Mouse (Mus musculus): Measurements from ENCODE around the gene BC049715.
A peak's percentile ranks its signal among the peaks of the same experiment; 100 is the strongest.

BC049715 gene

DNA sequence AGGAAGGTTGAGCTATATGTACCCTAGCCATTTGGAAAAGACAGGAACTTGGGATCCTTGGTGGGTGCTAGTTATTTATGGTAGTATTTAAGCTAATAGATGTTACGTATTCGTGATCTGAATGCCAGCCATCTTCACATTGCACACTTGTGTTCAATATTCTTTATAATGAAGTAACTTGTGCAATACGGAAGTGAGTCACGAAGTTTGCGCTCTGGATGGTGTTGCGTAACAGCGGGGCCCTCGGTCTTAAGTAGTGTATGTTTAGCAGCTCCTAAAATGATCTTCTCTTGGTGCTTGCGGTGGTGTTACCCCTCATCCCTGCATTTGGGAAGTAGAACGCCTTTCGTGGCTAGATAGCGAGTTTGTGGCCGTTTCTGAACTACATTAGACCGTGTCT, 18.3 kb upstream of the BC049715 start:
- DNase-seq, result no peak

DNA sequence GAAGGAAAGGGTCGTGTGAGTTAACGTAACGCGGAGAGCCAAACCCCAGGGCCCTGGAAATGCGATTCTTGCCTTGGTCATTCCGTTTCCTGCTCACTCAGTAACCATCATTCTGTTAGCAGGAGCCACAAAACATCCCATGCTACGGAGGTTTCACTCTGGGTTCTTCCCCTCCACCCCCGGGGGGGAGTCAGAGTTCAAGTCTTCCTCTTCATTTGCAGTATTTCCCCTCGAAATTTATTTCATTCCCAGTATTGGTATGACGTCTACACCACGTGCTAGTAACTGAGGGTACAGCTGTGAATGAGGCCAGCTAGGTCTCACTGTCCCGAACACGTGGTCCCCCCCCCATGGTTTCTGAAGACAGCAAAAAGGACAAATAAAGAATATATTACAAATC, 17.8 kb upstream of the BC049715 start:
- no peak for DNase-seq

DNA sequence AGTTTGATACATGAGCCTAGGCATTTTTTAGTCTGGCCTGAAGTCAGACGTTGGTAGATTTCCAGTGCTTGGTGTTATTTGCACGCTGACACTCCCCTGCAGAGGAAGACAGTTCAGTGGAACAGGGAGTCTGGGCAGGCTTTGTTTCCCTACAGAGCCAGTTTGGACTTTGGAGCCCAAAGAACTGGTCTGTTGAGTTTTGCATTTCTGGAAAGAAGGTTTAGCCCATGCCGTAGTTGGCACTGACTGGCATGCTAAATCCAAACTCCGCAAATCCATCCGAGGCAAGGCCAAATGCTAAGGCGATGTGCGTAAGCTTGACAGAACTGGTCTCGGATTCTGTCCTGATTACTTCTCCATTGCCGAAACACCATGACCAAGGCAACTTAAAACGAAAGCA, 16.2 kb upstream of the BC049715 start:
- no peak for DNase-seq

DNA sequence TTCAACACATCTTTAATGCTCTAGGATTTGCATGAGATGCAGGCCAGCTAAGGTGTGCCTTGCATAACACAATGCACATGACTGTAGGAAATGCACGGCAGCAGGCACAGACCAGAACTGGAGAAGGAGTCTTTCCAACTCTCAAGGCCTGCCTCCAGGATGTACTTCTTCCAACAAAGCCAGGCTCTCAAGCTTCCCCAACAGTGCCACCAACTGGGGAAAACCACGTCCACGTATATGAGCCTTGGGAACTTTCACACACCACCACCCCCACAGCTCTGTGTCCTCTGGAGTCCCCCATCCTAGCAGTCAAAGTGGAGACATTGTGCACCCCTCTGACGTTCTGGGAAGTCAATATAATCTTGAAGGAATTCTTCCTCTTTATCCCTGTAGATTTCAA, 14.3 kb upstream of the BC049715 start:
- DNase-seq, result no peak

DNA sequence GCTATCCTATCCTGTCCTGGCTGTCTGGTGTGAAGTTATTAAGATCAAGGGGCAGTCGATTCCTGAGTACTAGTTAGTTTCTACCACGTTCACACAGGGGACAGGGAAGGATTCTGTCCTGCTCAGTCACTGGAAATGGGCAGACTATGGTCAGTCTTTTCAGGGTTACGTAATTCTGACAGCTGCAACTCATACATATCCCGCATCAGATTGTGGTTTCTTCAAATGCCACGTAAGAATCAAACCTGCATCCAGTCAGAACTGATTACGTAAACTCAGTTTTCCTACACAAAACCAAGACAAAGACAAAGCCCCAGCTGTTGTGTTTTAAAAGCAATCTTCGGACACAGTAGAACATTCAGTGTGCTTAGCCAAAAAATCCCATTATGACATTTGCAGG, 12.0 kb upstream of the BC049715 start:
- DNase-seq, result no peak

DNA sequence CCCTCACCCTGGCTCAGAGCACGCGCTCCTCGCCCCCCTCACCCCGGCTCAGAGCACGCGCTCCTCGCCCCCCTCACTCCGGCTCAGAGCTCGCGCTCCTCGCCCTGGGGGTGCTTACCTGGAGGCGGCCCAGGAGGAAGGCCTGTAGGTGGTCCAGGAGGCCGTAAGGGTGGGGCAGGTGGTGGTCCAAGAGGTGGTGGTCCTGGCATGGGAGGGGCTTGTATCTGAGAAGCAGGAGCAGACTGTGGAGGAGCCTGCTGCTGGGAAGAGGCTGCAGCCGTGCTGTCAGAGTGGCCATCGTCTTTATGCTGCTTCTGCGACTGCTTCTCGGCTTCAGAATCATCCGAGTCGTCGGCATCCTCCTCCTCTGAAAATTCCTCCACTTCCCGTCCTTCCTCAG, 10.6 kb upstream of the BC049715 start:
- no peak for DNase-seq

DNA sequence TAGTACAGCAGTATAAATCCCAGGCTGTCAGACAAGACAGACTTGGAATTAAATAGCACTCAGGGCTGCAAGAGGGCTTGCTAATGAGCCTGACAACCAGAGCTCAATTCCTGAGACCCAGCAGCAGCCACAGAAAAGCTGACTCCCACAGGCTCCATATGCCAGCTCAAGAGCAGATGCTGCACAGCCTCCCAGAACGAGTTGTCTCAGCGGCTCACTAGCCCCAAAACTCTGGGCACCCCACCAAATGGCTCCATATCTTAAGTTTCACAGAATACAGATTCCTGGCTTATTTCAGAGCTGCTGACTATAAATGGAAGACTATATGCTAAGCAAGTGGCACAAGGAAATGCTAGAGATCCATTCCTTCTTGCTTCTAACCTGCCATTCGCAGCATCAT, 9.9 kb upstream of the BC049715 start:
- DNase-seq, result peak; percentile 74

DNA sequence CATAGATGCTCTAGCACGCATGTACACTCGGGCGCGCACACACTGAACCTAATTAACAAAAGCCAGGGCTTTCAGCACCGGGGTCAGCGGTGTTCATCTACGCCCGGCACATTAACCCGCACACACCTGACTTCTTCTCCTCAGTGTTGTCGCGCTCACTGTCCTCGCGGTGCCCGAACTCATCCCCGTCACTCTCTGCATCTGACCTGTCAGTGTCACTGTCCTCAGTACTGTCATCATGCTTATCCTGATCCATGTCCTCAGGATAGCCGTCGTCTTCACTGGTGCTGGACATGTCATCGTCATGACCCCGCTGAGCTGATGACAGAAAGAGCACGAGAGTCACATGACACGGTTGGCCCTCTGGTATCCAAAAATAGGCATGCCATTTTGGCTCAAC, 7.0 kb upstream of the BC049715 start:
- no peak for DNase-seq

DNA sequence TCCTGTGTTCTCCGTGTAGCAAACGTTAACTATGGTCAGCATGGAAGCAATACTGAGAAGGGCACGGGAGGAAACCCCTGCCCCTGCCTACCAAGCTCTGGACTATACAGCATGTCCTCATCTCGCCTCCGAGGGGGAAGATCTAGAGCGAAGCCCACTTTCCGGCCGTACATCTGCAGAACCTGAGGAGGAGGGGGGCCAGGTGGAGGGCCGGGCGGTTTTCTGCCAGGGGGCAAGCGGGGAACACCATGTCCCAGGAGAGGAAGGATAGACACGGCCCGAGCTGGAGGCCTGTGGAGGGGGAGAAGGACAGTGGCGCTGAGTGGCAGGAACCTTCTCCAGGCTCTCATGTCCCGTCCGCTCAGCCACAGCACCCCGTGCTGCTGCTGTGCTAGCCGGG, 6.3 kb upstream of the BC049715 start:
- DNase-seq, result no peak

DNA sequence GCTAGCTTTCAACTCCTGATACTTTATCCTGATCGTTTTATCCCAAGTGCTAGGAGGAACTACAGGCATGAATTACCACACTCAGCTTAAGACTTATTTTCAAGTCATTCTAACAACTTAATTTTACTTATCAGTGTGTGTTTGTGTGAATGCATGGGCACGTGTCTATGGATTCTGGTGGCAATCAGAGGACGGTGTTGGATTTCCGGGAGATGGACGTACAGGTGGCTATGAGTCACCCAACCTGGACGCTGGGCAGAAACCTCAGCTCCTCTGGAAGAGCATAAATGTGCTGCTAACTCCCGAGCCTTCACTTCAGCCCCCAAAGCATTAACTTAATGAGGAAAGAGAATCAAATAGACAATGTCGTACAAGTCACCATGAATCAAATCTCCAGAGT, 2.4 kb upstream of the BC049715 start:
- no peak for DNase-seq

DNA sequence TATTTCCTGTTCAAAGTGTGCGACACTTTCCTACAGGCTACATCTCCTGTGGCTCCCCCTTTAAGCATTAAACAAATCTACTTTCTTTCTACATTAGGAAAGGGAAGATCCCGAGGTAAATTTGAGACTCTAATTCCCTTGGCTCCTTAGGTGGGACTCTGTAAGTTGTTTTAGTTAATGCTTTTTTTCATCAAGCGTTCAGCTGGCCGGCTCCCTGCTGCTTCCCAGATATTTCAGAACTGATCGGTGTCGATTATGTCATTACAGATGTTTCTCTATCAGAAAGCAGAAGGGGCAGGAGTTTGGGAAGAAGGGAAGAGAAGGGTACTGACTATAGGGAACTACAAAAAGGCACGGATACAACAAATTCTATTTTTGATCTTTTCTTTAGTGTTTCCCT, 310 bp upstream of the BC049715 start:
- no peak for DNase-seq

DNA sequence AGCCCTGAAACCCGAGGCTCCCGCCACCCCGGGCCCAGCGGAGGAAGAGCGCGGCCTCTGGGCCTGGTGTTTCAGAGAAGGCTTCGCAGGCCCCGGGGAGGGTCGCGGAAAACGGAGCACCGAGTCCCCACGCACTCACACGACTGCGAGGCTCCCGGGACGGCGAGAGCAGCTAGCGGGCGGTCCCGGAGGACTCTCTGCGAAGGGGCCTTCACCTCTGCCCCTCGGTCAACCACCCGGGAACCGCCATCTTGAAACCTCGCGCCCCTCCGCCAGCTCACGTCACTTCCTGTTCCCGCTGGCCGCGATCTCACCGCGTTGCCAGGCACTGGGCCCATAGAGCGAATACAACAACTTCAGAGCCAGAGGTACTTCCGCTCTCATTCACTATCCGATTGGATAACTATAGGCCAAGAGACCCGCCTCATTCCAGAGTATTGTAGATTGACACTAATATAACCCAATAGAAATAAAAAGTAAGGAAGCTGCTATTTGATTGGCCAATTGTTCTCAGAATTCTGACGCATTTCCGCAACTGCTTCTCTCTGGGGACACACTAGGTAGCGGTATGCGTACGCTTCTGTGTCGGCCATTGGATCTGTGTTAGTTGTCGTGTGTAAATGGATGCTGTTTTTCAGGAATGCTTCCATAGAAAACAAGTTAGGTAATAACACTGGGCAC, 595 bp downstream of the BC049715 start, which contains the start of gene Wbp11:
Wbp11 (minus strand) TSS at position 353 of the 681 bp plus-strand sequence.
- peak; percentile 92 for DNase-seq

DNA sequence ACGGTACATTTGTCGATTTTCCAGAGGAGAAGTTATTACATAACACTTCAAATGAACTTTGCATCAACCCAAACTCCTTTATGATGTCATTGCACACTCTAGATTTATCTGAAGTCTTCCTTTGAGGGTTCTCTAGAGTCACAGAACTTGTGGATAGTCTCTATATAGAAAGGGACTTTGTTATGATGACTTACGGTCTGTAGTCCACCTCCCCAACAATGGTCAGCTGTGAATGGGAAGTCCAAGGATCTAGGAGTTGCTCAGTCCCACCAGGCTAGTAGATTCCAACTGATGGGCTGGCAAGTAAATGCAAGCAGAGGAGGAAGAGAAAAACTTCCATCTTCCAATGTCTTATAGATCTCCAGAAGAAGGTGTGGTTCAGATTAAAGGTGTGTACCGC, 1.3 kb downstream of the BC049715 start:
- DNase-seq, result no peak

DNA sequence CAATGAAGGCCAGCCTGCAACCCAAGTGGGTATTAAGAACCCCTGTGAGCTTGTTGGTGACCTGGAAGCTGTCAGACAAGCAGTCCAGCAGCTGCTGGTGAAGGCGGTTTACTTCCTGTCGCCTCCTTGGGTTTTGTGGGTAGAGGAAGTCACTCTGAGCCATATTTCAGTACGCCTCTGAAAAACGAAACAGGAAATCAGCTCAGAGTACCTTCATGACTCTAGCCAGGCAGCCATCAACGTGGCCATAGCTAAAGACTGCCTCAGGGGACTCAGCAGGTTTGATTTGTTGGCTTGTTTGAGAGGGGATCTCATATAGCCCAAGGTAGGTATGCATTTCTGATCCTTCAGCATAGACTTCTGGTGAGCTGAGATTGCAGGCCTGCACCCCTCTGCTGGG, 4.3 kb downstream of the BC049715 start:
- no peak for DNase-seq

DNA sequence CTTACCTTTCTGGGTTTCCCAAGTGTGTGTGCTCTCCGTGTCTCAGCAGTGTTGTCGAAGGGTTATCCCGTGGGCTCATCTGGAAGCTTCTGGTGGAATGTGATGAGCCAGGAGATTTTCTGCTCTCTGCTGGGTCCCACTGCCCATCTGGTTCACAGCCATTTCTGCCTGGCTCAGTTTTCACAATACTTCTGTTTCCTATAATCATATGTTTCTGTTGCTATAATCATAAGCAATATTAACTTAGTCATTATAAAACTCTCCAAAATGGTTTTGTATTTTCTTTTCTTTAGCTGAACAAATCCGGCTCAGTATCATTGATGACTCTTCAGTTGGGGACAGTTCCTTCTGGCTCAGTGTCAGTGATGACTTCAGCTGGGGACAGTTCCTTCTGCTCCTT, 7.9 kb downstream of the BC049715 start, which contains the start of gene Smco3:
Smco3 (minus strand) TSS at position 101 of the 400 bp plus-strand sequence.
- DNase-seq, result no peak

DNA sequence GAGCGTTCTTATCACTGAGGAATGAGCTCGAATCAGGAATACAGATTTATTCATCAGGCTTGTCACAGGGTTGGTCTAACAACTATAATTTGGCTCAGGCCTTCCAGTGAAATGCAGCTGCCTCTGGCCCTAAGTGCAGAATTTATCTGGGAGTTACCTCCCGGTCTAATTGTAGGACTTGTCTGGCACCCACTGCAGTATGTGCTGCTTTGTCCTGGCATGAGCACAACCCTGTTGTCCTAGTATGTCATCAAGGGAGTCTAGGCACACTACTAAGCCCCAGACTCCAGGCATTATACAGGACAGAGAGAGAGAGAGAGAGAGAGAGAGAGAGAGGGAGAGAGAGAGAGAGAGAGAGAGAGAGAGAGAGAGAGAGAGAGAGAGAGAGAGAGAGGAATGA, 9.9 kb downstream of the BC049715 start:
- DNase-seq, result no peak

DNA sequence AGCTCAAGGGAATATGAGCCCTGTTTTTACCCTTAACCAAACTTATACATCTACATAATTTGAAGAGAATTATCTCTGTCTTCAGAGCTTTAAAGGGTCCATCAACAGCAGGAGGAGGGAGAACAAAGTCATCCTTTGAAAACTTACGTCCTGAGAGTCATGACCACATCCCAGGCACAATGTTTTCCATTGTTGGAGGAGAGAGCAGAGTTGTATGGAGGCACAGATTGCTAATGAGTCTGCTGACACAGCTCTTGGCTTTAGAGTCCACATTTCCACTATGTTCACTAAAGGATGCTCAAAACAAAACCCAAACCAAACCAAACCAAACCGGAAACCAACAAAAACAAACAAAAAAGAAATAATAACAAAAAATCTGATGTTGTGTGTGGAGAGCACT, 17.5 kb downstream of the BC049715 start:
- DNase-seq, result no peak

DNA sequence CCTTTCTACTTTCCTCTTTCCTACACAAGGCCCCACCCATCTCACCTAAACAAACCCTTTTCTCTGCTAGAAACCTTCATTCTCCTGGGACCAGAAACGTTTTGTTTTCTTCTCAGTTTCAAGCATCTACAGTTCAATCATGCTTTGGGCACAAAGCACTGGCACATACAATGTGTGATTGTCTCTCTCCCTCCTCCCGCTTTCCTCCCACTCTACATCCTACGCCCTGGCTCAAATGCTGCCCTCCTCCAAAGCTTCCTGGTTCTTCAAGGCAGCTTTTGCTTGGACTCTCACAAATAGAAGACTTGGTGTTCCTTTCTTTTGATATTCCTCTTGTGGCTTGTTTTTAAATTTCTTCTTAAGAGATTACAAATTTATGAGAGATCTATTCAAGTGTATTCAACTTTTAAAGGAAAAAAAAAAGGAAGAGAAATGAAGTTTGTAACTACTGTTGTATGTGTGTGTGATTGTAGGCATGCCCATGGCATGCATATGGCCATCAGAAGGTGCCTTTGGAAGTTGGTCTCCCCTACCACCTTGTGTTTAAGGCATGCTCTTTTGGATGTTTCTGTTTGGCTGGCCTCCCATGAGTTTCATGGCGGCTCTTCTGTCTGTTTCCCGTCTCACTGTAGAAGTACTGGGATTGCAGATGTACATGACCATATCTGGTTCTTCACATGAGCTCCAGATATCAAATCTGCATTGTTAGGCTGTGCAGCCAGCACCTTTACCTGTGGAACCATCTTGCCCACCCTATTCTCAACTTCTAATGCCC, 18.5 kb downstream of the BC049715 start:
- no peak for DNase-seq

DNA sequence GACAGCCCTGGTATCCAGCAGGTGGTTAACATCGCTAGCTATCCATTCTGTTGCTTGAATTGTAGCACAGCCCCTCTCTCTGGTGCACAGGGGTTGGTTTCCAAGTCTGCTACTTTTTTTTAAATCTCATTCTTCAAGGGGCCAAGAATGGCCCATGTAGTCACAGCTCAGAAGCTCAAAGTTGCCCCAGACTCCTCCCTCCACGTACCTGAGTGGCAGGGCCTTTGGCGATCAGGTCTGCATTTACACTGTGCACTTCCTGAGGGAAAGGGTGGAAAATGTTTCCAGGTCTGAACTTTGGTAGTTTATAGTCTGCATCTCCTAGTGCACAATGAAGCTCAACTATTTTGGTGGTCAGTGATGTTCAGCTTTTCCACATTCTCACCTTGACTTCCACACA, 19.8 kb downstream of the BC049715 start:
- DNase-seq, result no peak

DNA sequence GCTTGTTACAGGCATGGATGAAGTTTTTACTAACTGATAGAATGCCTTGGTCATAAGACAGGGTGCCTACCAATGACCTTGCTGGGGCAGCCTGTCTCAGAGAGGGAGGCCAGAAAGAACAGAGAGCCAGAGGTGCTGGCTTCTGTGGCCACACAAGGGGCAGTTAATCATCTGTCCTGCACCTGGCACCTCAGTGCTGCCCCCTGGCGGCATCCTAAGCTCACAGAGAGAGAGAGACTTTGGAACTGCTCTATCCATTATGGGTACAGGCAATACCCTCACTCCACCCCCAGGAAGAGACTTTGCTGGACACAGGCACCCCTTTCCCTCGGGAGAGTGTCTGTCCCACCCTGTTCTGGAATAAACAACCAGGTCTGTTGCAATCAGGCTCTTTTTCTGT, 20.4 kb downstream of the BC049715 start:
- DNase-seq, result peak; percentile 48

DNA sequence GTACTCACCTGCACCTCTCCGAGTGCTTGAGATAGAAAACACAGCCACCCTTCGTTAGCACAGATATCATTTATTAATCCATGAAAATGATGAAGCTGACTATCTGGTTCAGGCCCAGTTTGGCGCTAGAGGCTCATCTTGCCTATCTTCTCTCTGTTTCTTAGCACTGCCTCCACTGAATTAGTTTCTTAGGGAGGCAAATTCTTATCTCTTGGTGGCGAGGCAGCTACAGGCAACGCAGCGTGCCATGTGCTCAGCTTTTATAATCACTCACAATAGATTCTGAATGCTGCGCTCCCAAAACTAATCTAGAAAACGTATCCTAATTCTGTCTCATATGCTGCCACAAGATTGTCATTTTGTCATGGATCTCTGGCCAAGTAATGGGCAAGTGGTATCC, 21.0 kb downstream of the BC049715 start:
- DNase-seq, result no peak

DNA sequence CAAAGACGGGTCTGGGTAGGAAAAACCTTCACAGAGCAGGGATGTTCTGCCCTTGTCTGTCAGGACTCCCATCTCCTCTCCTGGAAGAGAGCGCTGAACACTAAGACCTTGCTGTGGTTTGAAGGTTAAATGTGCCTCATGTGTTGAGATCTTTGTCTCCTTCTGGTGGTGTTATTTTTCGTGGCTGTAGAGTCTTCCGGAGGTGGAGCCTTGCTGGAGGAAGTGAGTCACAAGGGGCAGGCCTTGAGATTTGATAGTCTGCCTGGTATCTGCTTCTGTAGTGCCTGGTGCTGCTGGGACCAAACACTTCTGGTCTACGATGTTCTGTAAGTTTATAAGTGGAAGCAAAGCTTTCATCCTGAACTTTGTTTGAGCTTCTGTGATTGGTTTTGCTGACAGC, 21.5 kb downstream of the BC049715 start:
- no peak for DNase-seq

DNA sequence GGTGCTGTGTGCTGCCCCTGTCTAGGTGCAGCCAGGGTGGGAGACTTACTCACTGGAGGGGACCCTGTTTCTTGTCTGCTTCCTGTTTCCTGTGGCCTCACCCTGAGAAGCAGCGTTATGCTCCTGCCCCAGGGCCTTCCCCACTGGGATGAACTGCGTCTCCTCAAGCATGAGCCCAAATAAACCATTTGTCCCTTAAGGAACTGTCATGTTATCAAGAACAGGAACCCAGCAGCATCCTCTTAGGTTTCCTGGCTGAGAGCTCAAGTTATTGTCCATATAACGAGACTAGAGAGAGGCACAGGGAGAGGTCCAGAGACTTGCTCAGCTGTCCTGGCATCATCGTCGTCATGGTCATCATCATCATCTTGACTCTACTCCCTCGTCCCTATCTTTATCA, 22.8 kb downstream of the BC049715 start:
- DNase-seq, result no peak

DNA sequence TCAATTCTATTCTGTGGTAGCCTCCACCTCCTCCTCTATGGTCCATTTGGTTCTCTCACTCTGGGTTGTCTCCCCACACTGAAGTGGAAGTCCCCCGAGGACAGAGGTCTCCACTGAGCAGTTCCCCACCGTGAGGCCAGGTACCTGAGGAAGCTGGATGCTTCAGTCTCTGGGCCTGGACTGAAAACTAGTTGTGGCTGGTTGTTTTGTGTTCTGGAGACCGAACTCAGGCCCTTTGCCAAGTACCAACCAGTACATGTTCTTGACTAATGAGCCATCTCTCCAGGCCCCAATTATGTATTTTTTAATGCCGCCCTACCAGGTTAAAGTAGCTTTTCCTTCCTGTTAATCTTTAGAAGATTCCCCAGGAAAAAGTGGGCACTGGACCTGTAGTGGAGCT, 24.9 kb downstream of the BC049715 start:
- DNase-seq, result no peak

DNA sequence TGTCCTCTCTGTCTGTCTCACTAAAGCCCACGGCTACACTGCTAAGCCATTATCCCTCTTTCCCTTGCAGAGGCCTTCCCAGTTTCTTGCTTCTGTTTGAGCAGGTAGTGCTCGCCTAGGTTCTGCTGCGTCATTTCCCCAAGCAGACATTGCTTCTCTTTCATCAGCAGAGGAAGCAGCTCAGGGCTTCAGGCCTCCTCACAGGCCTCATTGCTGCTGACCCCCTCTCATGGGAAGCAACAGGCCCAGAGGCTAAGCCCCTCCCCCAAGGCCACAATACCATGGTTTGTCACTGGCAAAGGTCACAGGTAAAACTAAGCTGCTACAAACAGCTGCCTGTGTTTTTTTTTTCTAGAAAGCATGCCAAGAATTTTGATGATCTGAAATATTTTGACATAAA, 25.3 kb downstream of the BC049715 start:
- no peak for DNase-seq

Measured in right cerebral cortex, postnatal 4 days (tissue).